Mouse (Mus musculus) forelimb bud, embryonic 11.5 days (tissue): ENCODE results near the gene Dhx35.

ENCODE experiments used
- DNase-seq: peaks from one replicate; pipeline ENCODE4 v3.0.0-alpha.2; 2012; ENCODE audit warnings: low read depth, low spot score

Dhx35 gene

DNA sequence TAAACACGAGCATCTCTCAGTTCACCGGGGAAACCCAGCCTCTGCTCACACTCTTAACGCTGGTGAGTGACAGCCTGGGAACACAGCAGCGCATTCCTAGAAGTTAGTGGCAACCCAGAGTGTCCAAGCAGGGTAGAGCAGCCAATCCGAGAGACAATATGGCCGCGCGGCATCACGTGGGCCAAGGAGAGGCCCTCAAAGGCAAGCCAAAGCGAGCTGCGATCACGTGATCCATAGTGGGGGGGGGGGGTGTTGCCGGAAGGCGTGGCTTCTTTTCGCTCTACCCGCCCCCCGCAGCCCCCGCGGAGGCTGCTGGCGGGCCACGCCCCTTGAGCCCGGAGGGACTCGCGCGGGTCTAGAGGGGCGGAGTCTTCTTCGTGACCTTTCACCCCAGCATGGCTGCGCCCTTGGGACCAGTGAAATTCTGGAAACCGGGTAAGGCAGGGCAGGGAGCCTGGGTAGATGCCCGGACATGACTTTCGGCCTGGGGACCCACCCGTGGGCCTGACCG lies at the start of gene Dhx35:
Gene Dhx35, plus strand, starts transcription at position 314 of the 511 bp plus-strand sequence.
- DNase-seq: peak; percentile 96

DNA sequence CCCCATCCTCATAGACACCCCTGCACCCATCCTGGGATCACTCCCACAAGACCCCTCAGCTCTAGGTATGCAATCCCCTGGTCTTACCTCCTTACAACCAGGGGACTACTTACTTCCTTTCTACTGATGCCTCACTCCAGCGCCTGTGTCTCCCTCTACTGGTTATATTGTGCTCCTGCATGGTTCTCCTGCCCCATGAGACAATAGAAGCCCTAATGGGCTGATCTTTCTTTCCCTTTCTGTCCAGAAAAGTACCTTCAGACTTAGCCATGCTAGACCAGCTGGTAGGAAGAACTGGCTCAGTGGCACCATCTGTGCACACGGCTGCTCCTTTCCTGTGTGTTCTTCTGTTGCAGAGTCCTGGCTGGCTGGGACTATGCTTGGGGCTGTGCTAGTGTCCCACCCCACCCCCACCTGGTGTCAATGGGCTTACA lies 49.5 kb upstream of the Dhx35 start:
- peak; percentile 32 for DNase-seq

DNA sequence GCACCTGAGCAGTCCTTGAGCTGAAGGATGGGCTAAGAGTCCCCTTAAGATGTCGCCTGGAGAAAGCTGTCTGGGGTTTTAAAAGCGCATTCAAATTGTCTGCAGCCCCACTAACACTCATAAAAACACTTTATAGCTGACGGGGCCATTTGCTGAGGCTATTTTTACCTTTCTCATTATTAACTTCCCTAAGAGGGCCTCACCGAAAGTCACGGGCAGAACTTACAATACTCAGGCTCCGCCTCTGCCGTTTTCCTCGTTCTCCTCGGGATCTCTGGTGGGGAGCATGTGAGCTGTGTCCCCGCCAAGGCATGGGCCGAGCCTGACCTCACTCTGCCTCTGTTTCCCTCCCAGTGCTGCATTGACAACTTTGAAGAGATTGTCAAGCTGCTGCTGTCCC lies 48.4 kb upstream of the Dhx35 start:
- DNase-seq: no peak

DNA sequence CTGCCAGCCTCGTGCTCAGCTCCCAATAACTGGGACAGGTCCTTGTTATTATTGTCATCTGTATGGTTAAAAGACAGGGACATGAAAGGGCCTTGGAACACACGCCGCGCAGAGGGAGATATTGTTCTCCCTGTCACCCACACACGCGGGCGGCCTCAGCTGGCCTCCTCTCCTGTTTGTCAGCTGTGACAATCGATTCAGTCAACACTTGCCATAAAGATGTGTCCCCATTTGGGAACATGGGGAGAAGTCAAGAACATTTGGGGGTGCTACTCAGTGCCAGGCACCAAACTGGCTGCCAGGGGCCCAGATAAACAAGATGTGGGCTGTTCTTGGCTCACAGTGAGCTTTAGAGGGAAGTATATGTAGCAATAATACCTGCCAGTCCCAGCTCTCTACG lies 45.2 kb upstream of the Dhx35 start:
- DNase-seq: no peak

DNA sequence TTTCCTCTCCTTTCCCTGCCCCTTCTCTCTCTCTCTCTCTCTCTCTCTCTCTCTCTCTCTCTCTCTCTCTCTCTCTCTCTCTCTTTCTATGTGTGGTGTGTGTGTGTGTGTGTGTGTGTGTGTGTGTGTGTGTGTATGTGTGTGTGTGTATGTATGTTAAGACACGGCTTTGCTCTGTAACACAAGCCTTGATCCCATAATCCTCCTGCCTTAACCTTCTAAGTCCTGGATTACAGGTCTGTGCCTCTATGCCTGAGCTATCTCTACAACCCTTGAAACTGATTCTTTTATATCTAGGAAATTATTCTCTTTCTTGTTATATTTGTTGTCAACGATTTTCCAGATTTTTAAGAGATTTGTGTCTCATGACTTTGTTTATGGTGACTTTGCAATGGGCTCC lies 34.4 kb upstream of the Dhx35 start:
- no peak for DNase-seq

DNA sequence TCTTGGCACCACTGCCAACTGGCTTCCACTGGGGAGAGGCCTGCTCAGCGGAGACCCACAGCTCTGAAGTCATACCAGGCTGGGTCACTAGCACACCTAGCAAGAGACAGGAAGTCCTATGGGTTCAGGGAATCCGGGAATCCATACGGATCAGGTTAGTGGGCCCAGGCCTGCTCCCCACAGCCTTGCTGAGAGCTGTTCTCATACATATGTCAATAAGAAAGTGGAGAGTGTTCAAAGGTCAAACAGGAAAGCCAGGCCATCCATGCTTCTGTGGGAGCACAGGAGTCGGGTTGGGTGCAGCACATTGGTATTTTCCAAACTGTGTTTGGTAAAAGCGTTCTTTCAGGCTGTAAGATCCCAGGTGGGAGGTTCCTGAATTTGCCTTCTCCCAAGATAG lies 32.3 kb upstream of the Dhx35 start:
- no peak for DNase-seq

DNA sequence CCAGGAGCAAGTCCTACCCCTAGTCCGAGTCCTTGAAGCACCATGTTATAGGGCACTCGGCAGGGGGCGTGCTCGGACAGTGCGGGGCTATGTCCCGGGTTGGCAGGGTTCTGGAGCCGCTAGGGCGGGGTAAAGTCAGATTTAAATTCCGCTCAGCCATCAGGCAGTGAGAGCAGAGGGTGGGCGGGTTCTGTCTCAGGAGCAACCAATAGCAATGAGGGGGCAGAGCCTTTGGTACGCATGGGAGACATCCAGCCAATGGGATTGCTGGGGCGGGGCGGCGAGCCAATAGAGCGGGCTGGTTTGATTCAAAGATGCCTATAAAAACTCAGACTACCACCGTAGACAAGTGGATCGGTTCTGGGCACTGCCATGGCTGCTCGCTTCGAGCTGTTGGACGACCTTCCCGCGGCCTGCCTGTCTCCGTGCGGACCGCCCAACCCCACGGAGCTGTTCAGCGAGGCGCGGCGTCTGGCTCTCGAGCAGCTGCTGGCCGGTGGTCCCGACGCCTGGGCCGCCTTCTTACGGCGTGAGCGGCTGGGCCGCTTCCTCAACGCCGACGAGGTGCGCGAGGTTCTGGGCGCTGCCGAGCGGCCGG lies 26.8 kb upstream of the Dhx35 start, which contains the start of gene Fam83d:
Gene Fam83d, plus strand, starts transcription at position 352 of the 598 bp plus-strand sequence.
- DNase-seq: peak; percentile 97

DNA sequence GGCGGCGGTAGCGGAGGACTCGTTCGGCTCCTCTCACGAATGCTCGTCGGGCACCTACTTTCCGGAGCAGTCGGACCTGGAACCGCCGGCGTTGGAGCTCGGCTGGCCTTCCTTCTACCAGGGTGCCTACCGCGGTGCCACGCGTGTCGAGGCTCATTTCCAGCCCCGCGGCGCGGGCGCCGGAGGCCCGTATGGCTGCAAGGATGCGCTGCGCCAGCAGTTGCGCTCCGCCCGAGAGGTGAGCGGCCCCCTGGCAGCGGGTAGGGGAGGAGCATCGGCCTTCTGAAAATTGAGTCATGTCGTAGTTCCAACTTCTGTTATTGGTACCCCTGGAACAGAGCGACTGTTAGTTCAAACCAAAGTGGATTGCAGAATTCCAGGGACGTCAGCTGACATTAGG lies 26.3 kb upstream of the Dhx35 start:
- peak; percentile 40 for DNase-seq

DNA sequence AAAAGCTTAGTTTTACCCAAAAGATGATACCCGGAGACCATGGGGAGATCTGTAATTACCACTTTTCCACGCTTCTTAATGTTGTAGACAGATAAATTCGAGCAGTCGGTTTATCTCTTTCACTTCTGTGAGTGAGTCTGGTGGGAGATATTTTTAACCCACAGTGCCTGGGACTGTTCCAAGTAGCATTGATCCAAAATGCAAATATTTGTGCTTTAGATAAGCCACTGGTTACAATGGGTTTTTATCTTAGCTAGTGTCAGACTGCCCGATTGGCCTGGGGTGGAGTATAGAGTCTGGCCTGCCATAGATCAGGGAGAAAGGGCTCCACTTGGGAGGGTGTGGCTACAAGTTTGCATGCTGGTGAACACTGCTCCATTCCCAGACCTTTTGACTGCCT lies 25.8 kb upstream of the Dhx35 start:
- no peak for DNase-seq

DNA sequence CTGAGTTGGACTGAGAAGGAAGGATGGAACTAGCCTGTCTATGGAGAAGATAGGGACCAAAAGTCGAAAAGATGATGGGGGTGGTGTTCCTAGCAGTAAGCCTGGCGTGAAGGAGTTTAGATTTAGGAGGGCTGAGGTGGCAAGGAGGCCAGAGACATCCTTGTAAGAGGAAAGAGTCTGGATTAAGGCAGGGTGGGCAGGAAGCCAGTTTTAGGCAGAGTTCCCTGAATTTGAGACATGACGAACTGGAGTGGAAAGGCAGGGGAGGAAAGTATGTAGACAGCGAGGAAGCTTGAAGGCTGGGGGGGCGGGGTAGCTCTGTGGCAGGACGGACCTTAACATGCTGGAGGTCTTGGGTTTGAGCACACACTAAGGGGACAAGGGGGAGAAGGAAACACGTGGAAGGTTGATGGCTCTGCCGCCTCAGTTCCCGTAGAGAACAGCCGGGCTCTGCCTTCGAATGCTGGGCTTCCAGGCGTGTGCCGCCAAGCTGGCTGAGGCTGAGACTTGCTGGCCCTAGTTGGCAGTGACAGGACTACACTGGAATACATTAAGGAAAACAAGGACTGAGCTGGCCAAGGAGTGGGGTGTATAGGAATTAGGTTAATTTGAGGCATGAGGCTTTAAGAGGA lies 24.4 kb upstream of the Dhx35 start:
- DNase-seq: no peak

DNA sequence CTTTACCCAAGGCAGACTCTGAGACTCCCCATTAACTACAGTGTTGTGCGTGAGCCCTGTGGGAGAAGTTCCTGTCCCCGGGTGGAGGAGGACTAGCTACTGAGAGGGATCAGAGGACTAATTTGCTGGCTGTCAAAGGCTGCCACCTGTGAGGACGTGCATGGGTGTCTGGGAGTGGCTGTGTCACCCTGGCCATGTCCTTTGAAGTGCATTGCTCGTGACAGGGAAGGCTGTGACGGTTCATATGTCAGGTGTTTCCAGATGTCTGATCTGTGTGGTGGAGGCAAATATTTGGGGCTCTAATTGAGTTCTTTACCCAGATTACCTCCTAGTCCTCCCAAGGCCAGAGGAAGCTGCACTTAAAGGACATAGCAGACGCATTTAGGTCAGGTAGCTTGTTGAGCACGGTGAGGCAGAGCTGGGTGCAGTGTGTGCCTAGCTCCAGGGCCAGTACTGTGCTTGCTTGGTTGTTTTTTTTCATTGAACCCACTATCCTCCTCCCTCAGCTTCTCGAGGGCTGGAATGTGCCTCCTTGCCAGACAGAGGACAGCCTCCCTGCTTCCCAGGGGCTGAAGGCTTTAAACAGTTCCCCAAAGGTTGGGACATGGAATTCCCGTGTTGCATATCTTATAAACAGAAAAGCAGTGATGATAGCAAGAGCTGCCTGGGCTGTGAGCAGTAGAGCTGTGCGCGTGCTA lies 23.4 kb upstream of the Dhx35 start:
- no peak for DNase-seq

DNA sequence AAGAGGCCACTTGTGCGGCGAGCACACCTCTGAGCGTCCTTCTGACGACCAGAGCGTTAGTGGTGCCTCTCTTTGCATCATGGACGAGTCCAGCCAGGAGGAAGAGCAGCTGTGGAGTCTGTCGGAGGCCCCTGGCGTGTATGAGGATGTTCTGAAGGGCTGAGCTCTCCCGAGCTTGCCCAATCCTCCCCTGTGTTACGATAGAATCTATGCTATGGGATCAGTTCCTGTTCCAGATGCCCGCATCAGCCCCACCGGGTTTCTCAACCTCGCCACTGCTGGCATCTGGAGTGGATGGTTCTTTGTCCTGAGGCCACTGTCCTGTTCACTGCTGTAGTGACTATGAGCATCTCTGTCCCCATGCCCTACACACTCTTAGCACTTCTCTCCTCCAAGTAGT lies 21.8 kb upstream of the Dhx35 start:
- no peak for DNase-seq

DNA sequence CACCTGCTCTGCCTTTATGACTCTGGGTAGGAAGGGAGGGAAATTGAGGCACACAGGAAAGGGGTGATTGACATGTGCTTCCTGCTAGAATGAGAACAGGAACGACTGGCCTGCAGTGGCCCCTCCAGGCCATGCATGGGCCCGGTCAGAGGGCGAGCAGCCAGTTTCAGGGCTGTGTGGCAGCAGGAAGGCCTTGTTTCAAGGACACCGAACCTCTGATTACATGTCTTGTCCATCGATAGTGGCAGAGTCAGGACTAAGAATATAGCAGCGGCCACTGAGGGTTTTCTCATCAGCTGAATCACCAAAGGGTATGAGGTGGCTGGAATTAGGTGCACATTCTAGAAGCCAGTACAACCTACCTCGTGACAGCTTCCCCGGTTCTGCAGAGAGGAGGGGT lies 19.7 kb upstream of the Dhx35 start:
- no peak for DNase-seq

DNA sequence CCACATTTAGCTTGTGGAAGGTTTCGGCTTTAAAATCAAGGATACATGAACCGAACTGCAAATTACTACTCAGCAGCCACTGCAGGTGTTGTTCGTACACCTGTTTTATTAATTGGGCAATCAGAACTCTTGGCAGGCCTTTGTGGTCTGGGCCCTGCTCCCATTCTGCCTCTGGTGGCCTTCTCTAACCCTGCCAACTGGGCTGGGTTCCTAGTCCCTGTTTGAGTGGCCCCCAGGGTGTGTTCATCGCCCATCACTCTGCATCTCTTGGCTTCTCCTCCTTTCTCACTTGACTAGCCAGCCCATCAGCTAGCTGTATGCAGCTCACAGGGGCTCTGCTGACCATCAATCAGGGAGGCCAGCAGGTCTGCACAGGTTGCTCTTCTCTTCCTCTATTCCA lies 17.9 kb upstream of the Dhx35 start:
- no peak for DNase-seq

DNA sequence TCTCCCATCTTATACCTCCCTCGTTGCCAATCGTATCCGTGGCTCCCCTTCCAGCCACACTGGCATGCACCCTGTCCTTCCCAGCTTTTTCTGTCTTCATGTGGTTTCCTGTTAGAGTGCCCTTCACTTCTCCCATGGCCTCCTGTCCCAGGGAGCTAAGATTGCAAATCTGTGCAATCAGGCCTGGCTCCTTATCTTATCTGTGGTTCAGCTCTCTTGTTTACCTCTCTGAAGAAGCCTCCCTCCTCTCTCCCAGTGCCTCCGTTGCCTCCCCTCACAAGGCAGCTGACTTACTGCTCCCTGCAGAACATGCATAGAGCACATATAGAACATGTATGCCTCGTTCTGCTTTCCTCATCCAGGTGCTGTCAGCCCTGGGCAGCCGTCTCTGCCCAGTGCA lies 17.1 kb upstream of the Dhx35 start:
- no peak for DNase-seq

DNA sequence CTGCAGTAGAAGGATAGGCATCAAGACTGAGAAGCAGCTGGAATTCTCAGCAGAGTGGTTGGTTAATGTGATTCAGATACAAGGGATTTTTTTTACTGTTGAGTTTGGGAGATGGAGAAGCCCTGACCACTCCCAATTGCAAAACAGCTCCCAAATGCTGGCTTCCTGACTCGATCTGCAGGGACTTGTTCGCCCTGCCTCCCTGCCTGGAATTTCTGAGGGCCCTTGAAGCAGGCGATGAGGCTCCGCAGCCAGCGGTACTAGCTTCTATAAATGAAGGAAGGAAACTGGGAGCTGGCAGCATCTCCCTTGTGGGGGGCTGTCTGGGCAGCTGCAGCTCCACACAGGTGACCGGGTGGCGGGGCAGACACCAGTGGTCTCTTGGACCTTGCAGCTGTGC lies 16.3 kb upstream of the Dhx35 start:
- DNase-seq: no peak

DNA sequence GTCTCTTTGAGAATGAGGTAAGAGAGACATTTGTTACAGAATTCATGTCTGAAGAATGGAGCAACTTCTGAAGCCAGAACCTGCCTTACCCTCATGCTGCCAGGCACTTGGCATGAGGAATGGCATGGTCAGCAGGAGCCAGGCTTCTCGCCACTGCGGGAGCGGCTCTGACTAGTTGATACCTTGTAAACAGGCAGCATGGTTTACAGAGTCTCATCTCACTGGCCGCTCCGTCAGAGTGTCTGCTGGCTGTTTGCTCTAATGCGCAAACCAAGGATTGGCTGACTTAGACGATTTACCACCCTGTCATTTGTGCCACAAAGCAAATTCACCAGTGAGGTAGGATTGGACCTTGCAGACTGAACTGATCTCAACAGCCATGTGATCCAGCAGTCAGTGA lies 13.5 kb upstream of the Dhx35 start:
- DNase-seq: no peak

DNA sequence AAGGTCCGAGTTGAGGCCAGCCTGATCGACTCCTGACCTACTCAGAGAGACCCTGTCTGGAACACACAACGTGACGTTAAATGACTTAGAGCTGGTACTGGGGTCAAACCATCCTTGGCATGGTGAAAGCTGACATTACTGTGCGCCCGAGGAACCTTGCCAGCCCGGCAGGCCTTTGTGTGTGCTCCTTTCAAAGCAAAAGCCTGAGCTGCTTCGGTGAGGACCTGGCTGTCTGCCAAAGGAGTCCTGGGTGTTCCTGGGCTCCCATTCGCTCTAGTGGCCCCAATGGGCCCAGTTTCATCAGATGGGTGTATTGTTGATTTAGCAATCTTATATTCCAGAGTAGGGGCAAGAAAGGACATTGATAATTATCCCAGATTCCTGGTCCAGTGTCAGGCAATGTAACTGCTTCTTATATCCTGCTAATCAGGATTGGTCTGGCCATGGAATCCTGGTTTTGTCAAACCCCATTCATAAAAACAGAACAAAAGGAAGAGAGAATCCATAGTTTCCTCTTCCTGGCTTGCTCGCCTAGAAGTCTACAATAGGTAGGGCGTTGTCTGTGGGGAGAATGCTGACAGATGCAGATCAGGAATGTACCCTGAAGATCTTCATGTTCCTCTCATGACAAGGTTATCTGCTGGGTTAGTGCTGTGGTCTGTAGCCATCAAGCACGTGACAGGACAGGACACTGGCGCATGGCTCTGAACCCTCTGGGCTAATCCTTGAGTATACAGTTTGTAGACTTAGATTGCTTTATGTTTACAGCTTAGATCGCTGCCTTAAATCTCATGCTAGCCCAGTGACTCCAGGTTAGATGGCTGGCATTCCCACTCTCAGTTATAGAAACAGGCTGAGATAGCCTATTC lies 7.4 kb upstream of the Dhx35 start:
- no peak for DNase-seq

DNA sequence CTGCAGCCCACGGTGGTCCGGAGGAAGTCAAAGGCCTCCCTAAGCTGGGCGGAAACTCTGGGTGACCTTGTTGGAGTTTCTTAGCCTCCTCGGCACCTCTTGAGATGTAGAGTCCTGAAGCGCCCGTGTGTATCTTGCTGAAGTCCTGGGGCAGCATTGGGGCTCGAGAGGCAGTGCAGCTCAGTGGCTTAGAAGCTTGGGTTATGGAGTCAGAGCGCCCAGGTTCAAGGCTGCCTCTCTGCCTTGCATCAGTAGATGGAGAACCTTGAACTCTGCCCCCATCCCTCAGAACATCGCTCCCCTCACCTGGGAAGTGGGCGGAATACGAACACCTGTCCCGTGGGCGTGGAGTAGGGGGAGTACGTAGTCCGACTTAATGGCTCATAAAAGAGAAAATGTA lies 436 bp downstream of the Dhx35 start:
- DNase-seq: no peak

DNA sequence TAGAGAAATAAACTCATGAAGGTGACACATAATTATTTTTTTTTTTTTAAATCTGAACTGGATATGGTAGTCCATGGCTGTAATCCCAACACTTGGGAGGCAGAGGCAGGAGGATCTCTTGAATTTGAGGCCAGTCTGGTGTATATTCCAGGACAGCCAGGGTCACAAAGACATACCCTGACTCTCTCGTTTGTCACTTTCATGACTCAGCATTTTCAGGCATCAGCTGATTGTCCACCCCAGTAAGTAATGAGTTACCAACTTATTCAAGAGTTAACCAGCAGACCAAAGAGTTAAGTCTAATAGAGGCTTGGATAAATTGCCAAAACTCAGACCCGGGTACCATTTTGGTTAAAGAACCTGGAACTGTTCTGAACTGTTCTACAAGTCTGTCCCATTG lies 1.3 kb downstream of the Dhx35 start:
- DNase-seq: no peak

DNA sequence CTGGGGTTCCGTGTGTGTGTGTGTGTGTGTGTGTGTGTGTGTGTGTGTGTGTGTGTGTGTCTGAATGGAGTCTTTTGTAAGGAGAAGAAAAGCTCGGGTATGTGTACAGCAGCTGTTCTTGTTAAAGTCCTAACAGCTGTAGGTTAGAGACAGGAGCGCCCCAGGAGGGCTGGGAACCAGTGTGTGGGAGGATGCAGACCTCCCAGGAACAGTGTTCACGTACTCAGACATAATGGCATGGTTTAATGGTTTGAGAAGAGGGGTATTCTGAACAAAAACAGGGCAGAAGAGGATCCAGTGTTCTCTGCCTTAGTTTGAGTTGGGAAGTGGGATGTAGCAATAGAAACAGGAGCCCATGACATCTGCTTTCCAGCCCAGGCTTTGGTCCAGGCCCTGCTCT lies 4.7 kb downstream of the Dhx35 start:
- no peak for DNase-seq

DNA sequence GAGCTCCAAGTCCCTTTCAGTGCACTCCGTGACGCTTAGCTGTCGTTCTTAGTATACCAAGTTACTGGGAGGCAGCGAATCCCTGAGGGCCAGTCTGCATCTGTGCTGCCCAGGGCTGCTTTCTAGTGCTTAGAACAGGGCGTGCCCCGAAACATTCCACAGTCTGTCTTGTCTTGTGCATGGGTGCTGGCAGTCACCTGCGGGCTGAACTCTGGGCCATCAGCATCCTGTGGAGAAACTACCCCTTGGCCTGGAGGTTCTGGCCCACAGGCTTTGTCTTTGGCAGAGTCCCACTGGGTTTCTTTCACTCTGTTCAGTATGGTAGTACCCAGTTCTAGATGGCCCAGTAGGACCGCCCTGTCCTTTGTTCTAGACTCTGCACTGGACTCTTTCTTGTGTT lies 6.2 kb downstream of the Dhx35 start:
- no peak for DNase-seq
